Mouse (Mus musculus) heart, embryonic 11.5 days (tissue): ENCODE measurements around the gene Hdac9. TPM values are rescaled to one million over a fixed set of nuclear protein-coding genes. Genes with fewer than 3 reads are reported as not detected.

ENCODE experiments used
- ATAC-seq: fragments of 200-750 bp; cut with Nextera tagmentation; replicated peaks from 2 replicates; pipeline ENCODE4 v1.8.0; 2017; ENCODE audit warnings: moderate library complexity; ENCODE audit not compliant: insufficient number of reproducible peaks, low FRiP score, low TSS enrichment
- H3K27ac ChIP-seq: fragments of 300-500 bp; sonication (generic); 2 replicates; pipeline ENCODE4 v1.5.1; 2014; ENCODE audit warnings: mild to moderate bottlenecking, low read depth, low read length
- H3K27me3 ChIP-seq: fragments of 300-500 bp; sonication (generic); 2 replicates; pipeline ENCODE4 v1.6.1; 2014; ENCODE audit warnings: mild to moderate bottlenecking, low read length, mixed read lengths; ENCODE audit not compliant: control insufficient read depth, insufficient read depth
- H3K36me3 ChIP-seq: fragments of 300-500 bp; sonication (generic); 2 replicates; pipeline ENCODE4 v1.6.1; 2014; ENCODE audit warnings: mild to moderate bottlenecking, low read length, moderate library complexity, mixed read lengths; ENCODE audit not compliant: control insufficient read depth, insufficient read depth
- H3K4me1 ChIP-seq: fragments of 300-500 bp; sonication (generic); 2 replicates; pipeline ENCODE4 v1.6.1; 2014; ENCODE audit warnings: low read length; ENCODE audit not compliant: control insufficient read depth, insufficient read depth
- H3K4me2 ChIP-seq: fragments of 300-500 bp; sonication (generic); 2 replicates; pipeline ENCODE4 v1.6.1; 2014; ENCODE audit warnings: mild to moderate bottlenecking, moderate library complexity
- H3K4me3 ChIP-seq: fragments of 300-500 bp; sonication (generic); 2 replicates; pipeline ENCODE4 v1.5.1; 2014; ENCODE audit warnings: low read depth, low read length
- H3K9ac ChIP-seq: fragments of 300-500 bp; sonication (generic); 2 replicates; pipeline ENCODE4 v1.6.1; 2014; ENCODE audit warnings: mild to moderate bottlenecking, low read depth, low read length, moderate library complexity
- H3K9me3 ChIP-seq: fragments of 300-500 bp; sonication (generic); replicated peaks from 2 replicates; pipeline ENCODE4 v1.6.1; 2016; ENCODE audit warnings: low read length; ENCODE audit not compliant: control insufficient read depth
- WGBS: fragments of 180-500 bp; shearing (Covaris S2); extraction: QIAGEN DNeasy Blood & Tissue Kit; methylation state at CpG from one replicate; pipeline ENCODE4 v1.1.7; 2014; ENCODE audit not compliant: insufficient replicate concordance; 5-methylcytosine and 5-hydroxymethylcytosine counted together
- polyA plus RNA-seq: library from polyadenylated mRNA; unstranded; fragments of >200 nt; fragmentation: Nextera tagmentation; extraction: Ambion mirVana; gene quantifications from 2 replicates; pipeline ENCODE4 v1.2.1, GENCODE M21; 2014

Hdac9 gene
- polyA plus RNA-seq, 1 experiment from 2014 or later, result 29.3 TPM

DNA sequence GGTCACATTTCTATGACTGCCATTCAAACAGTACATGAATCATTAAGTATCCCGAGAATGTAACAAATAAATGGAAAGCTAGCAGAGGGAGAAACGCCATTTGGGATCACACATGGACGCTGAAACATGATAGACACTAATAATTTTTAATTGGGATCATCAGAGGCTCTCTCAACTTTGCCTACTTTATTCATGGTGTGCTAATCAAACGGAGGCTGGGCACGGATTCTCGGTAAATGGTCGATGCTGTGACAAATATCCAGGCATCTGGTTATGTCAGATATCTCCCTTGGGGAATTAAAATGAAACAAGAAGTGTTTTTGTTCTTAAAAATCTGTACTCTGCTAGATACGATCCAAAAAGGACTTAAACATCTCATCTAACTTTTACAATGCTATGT lies 418.6 kb downstream of the Hdac9 start:
- H3K27me3 ChIP-seq, result no peaks in the 10 kb centered on the region
- H3K4me1 ChIP-seq, result no peaks in the 10 kb centered on the region
- ATAC-seq, result no peak
- H3K27ac ChIP-seq, result no peak overlapping the region
- no peaks in the 10 kb centered on the region for H3K36me3 ChIP-seq
- H3K4me2 ChIP-seq, result no peak overlapping the region
- no peak overlapping the region for H3K9ac ChIP-seq
- WGBS, result 79% methylated on average over 8 of the region's 8 CpGs
- H3K9me3 ChIP-seq, result no peaks in the 10 kb centered on the region
- no peak overlapping the region for H3K4me3 ChIP-seq

GRCm38 (mm10) chr12:34497702-34498101 lies 419.2 kb downstream of the Hdac9 start:
- Histone ChIP-seq H3K4me3 (no peak overlapping the region), H3K4me2 (no peak overlapping the region), H3K4me1 (no peaks in the 10 kb centered on the region), H3K36me3 (no peaks in the 10 kb centered on the region), H3K9ac (no peak overlapping the region), H3K9me3 (no peaks in the 10 kb centered on the region), H3K27me3 (no peaks in the 10 kb centered on the region), H3K27ac (no peak overlapping the region)
- WGBS, result 83% methylated on average over 3 of the region's 3 CpGs
- no peak for ATAC-seq

DNA sequence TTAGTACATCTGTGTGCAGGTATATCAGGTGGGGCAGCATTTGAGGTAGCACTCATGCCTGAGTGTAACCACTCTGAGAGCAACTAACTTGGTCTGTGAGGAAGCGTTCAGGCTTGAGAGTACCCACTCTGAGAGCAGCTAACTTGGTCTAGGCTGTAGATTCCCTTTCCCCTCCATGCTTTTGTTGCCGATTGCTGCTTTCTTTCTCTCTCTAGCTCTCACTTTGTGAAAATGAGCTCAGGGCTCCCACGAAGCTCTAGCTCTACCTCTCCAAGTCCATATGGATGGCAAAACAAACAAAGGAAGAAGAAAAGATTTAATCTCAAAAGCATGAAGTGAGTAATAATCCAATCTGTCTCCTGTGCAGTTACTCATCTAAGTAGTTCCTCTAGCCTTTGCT lies 421.0 kb downstream of the Hdac9 start:
- Histone ChIP-seq H3K9ac (no peak overlapping the region), H3K27me3 (no peaks in the 10 kb centered on the region), H3K36me3 (no peaks in the 10 kb centered on the region), H3K4me2 (peak overlapping the region; percentile 32), H3K9me3 (no peaks in the 10 kb centered on the region), H3K4me1 (no peaks in the 10 kb centered on the region), H3K4me3 (peak overlapping the region; percentile 18; the same call in 1 of the 2 replicates), H3K27ac (no peak overlapping the region)
- 42% methylated on average over 3 of the region's 3 CpGs for WGBS
- no peak for ATAC-seq

DNA sequence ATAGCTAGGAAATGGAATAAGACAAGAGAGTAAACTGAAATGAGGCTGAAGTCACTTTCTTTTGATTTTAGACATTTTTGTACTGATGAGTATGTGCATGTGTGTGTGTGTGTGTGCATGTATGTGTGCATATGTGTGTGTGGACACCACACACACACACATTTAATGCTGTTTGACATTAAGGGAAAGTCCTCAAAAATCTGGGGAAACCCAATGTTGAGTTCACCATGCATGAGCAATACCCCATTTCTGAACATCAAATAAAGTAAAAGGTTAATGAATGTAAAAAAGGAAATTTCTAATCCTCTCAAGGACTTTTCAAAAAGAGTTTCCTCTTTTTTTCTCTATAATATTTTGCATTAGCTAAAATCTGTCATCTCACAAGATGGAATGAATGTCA lies 427.3 kb downstream of the Hdac9 start:
- Histone ChIP-seq H3K4me1 (no peaks in the 10 kb centered on the region; the same call in 1 of the 2 replicates), H3K9ac (no peak overlapping the region), H3K27me3 (no peaks in the 10 kb centered on the region), H3K4me2 (no peak overlapping the region), H3K4me3 (no peak overlapping the region), H3K36me3 (no peaks in the 10 kb centered on the region), H3K27ac (no peak overlapping the region), H3K9me3 (no peaks in the 10 kb centered on the region)
- ATAC-seq, result no peak

DNA sequence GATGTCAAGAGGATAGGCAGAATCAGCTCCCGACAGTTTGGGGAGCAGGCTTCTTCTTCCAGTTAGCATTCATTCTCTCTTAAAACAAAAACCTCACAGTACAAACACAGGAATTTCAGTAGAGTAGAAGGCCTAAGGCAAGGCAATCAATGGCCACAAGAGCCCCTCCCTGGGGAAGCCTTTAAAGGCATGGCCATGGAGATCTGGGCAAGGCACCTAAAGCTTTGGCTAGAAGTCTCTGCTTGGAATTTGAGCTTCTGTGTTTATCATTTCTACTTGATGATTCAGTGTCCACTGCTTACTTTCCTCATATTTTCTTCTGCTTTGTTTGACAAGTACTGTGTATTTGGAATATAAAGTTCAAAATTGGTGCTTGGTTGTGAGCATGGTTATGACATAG lies 429.2 kb downstream of the Hdac9 start:
- Histone ChIP-seq H3K27me3 (no peaks in the 10 kb centered on the region), H3K4me1 (no peaks in the 10 kb centered on the region; the same call in 1 of the 2 replicates), H3K9me3 (no peaks in the 10 kb centered on the region), H3K4me2 (no peak overlapping the region), H3K27ac (no peak overlapping the region), H3K36me3 (no peaks in the 10 kb centered on the region), H3K4me3 (no peak overlapping the region), H3K9ac (no peak overlapping the region)
- ATAC-seq, result no peak
- WGBS, result 75% methylated on average over 1 of the region's 1 CpGs

DNA sequence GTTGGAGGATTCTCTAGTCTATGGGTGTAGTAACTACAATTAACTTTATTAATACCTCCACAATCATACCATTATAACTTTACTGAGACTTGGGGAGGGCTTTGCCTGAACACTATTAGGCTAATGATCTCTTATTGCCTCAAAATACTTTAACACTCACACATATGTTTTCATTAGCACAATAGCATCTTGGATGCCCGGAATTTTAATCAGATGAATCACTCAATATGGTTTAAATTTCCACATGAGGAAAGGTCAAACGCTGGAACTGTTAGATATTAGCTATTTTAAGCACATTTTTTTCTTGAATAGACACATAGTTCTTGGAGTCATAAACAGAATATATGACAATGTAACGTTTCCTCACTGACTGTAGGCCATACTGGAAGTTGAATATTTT lies 429.9 kb downstream of the Hdac9 start:
- H3K4me2 ChIP-seq, result no peak overlapping the region
- H3K9me3 ChIP-seq, result no peaks in the 10 kb centered on the region
- no peak for ATAC-seq
- WGBS, result 69% methylated on average over 3 of the region's 3 CpGs
- no peak overlapping the region for H3K27ac ChIP-seq
- H3K27me3 ChIP-seq, result no peaks in the 10 kb centered on the region
- H3K9ac ChIP-seq, result no peak overlapping the region
- no peak overlapping the region for H3K4me3 ChIP-seq
- H3K4me1 ChIP-seq, result no peaks in the 10 kb centered on the region; the same call in 1 of the 2 replicates
- H3K36me3 ChIP-seq, result no peaks in the 10 kb centered on the region

- H3K36me3 ChIP-seq, result no peaks in the 10 kb centered on the region
- no peaks in the 10 kb centered on the region for H3K27me3 ChIP-seq
- no peaks in the 10 kb centered on the region; the same call in 1 of the 2 replicates for H3K4me1 ChIP-seq
- 67% methylated on average over 2 of the region's 2 CpGs for WGBS
- H3K4me3 ChIP-seq, result no peak overlapping the region
- H3K4me2 ChIP-seq, result no peak overlapping the region
- no peak overlapping the region for H3K27ac ChIP-seq
- H3K9me3 ChIP-seq, result no peaks in the 10 kb centered on the region
- no peak for ATAC-seq
- no peak overlapping the region for H3K9ac ChIP-seq
These were observed 430.9 kb downstream of the Hdac9 start for GRCm38 (mm10) chr12:34486016-34486415.

DNA sequence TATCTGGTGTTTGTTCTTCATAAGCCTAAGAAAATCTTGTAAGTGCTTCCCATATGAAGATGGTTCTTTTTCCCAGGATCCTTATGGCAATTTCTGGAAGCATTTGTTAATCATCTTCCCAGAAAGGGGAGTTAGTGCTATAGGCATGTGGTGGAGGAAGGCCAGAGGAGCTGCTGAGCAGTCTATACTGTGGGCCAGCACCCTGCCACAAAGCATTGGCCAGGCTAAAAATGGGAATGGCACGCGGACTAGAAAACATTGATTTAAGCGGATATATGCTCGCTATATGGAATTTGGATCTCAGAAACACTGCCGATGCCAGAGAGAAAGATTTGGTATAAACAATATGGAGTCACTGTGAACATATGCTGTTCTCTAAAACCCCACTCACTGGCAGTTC lies 435.2 kb downstream of the Hdac9 start:
- no peaks in the 10 kb centered on the region for H3K9me3 ChIP-seq
- H3K4me1 ChIP-seq, result no peaks in the 10 kb centered on the region; the same call in 1 of the 2 replicates
- H3K36me3 ChIP-seq, result no peaks in the 10 kb centered on the region
- H3K4me2 ChIP-seq, result no peak overlapping the region
- no peaks in the 10 kb centered on the region for H3K27me3 ChIP-seq
- no peak for ATAC-seq
- no peak overlapping the region for H3K9ac ChIP-seq
- no peak overlapping the region for H3K4me3 ChIP-seq
- WGBS, result 87% methylated on average over 5 of the region's 5 CpGs
- no peak overlapping the region for H3K27ac ChIP-seq

- Histone ChIP-seq H3K9ac (no peak overlapping the region), H3K4me2 (no peak overlapping the region), H3K27me3 (no peaks in the 10 kb centered on the region), H3K4me3 (no peak overlapping the region), H3K36me3 (no peaks in the 10 kb centered on the region), H3K27ac (no peak overlapping the region), H3K9me3 (no peaks in the 10 kb centered on the region), H3K4me1 (no peaks in the 10 kb centered on the region)
- ATAC-seq, result no peak
- WGBS, result 72% methylated on average over 10 of the region's 10 CpGs
These were observed 443.8 kb downstream of the Hdac9 start for GRCm38 (mm10) chr12:34472949-34473651.
